Mouse (Mus musculus) WW6 (cell line): ENCODE data around the gene Frmd4b.
A peak's percentile ranks its signal among the peaks of the same experiment; 100 is the strongest.

ENCODE experiments used
- DNase-seq: peaks from one replicate; pipeline ENCODE4 v3.0.0-alpha.2; 2013; ENCODE audit warnings: low read depth, low spot score

Gene Frmd4b

DNA sequence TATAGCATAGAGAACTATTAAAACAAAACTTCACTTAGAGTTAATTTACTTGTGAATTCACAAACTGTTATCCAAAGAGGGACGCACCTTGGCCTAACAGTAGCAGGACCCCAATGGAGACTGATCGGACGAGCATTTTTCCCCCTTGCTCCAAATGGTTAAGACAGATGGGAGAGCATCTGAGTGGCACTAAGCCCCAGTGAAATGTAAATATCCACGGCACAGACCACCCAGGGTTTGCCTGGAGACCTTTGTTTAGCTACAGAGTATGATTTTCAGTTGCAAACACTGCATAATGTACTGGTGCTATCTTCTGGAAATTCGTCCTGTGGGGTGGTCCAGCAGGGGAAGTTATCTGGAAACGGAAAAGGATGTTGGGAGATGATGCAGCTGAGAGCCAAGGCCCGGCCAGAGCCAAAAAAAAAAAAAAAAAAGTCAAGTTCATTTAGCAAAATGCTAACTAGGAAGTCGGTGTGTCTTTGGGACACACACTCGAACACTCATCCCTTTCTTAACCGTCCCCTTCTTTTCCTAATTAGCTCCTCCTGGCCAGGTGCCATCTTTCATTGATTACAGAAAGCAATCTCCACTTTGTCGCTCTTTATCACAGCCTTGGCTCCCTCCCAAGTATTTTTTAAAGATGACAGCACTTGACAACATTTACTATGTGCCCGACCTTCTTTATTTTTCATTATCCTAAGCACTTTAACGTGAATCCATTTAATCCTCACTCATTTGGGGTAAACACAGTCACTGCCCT is 95.9 kb downstream of the Frmd4b start:
- no peak for DNase-seq

DNA sequence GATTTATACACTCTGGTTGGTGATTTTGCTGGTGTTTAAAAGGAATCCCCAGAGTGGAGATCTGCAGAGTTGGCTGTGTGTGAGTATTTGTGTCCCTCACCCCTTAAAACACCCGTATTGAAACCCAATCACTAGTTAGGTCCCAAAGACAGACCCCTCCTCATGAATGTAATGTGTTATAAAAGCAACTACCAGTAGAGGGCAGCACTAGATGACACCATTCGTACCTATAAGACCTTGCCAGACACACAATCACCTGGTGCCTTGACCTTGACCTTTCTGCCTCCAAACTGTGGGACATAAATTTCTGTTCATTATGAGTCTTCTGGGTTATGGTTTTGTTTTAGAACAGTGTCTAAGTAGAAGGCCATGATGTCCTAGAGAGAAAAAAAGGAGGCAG is 96.8 kb downstream of the Frmd4b start:
- no peak for DNase-seq

- DNase-seq: no peak
Measured at GRCm38 (mm10) chr6:97519553-97519952, 97.8 kb downstream of the Frmd4b start.

DNA sequence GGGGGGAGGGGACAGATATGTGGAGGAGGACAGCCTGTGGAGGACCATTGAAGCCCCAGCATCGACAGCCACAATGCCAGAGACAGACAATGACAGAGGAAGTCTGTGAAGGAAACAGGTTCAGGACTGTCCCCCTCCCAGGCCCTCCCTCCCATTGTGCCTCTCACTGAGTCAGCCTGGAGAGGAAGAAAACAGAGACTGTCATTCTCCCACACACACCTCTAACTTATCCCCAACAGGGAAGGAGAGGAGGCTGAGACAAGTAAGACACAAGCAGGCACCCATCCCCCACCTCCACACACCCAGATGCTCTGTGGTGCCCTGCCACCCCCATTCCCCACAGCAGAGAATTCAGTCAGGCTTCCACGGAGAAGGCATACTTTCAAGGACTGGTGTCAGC is 98.9 kb downstream of the Frmd4b start:
- no peak for DNase-seq

DNA sequence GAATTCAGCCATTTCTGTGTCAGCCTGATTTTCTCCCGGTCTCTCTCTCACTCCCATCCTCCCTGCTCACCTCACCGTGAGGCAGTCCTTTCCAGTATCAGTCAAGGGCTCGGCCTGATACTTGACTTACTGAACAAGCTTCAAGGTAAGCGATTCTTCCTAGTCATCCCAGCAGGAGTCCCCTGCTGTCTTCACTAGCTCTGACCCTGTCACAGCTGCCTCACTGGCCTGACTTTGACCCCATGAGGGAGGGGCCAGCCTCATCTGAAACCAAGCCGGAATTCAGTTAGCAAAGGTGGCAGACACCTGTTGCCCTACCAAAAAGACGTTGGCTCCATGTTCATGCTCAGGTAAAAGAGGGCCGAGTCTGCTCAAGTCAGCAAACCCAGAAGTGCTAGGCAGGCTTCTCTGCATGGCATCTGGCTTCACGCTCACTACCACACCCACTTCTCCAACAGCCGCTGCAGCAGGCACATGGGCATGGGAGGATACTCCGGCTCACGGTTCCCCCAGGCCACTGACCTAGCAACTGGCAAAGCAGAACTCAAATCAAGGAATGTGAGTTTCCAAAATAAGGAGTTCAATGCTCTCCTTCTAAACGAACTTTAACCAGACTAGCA is 99.6 kb downstream of the Frmd4b start:
- peak; percentile 28 for DNase-seq

DNA sequence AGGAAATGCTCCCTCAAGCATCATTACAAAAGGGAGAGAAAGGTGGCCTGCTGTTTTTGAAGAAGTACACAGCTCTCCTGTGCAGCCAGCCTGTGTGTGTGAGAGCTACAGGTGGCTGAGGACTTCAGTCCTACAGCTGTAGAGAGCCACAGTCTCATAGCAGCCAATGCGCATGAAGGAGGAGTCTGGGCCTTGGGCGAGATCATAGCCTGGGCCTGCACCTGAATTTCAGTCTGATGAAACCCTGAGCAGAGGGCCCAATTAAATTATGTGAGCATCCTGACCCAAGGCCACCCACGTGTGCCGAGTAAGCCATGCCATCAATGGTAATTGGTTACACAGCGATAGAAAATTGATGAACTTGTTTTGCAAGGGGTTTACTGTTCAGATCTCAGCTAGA is 100.4 kb downstream of the Frmd4b start:
- no peak for DNase-seq

- DNase-seq: no peak
Measured at GRCm38 (mm10) chr6:97510771-97511170, 106.6 kb downstream of the Frmd4b start.

DNA sequence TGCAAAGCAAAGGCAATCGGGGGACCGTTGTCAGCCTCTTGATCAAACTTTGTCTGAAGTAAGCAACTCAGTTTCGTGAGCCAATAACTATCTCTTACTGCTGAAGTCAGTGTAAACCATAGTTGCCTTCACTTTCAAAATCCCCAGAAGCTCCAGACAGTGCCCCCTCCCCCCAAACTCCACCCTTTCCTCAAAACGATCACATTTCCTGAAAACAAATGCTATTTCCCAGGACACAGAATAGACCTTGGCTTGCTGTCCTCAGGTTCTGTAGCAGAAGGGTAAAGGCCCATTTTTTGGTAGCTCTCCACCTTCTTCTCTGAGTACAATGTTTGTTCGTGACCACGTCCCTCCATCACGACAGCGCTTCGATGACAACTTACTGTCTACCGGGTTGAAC is 107.9 kb downstream of the Frmd4b start:
- DNase-seq: no peak

DNA sequence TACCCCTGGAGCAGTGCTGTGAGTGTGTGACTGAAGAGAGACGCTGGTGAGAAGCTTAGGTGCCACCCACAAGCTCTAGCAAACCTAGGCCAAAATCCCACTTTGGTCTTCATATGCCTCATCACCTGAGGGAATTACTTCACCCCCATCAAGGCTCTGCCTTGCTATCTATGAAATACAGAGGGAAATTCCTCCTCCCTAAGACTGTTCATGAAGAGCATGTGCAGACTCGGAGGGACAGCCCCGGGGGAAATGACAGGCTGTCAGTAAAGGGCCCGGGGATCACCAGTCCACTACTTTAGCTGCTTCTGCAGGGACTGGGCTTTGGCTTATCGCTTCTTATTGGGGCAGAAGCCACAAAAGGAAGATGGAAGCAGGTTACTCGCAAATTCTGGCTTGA is 108.9 kb downstream of the Frmd4b start:
- no peak for DNase-seq

DNA sequence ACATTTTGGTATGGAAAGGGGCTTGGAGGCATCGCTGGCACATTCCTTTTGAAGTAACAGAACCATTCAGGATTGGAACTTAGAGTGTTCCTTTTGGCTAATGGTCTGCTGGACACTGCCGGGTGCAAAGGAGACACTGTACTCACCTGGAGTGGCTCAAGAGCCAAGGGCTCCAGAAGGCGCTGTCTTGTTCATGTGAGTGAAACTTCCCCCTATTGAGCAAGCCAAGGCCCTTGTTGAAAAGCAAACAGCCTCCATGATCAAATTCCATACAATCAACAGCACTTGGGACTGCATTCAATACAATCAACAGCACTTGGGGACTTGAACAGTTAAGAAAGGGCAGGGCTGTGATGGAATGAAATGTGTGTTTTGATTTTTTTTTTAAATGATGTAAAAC is 109.4 kb downstream of the Frmd4b start:
- DNase-seq: no peak

GRCm38 (mm10) chr6:97506141-97506650 is 111.1 kb downstream of the Frmd4b start:
- no peak for DNase-seq

DNA sequence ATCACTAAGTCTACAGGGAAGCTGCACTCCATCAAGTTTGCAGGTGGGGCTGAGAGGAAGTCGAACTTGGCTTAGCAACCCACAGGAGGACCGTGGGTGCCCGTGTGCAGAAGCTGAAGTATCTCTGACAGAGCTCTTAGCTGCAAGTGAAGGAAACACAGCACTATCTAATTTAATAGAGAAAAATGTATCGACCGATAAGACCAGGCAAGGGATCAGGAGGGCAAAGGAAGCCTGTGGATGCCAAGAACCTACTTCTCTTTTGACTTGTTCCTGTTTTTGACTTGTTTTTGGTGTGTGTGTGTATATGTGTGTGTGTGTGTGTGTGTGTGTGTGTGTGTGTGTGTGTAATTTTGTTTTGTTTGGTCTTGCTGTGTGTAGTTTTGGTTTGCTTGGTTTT is 112.7 kb downstream of the Frmd4b start:
- no peak for DNase-seq

GRCm38 (mm10) chr6:97501000-97501399 is 116.3 kb downstream of the Frmd4b start:
- no peak for DNase-seq

DNA sequence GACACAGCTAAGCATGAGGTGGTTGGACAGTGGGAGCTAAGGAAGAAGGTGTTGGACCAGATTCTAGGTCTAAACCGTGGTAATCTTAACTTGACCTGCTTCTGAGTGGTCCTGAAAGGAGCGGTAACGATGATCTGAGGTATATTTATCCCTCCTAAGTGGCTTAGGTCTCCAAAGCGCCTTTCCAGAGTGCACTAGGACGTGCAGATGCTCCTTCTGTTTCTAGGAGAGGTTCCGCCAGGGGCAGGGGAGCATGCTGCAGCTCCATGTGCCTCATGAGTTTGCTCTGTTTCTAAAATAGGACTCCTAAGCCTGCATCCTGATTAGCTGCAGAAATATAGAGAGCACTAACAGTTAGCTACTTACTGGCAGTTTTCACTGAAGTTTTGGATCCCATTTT is 117.1 kb downstream of the Frmd4b start:
- DNase-seq: no peak

GRCm38 (mm10) chr6:97496002-97496401 is 121.3 kb downstream of the Frmd4b start:
- no peak for DNase-seq

DNA sequence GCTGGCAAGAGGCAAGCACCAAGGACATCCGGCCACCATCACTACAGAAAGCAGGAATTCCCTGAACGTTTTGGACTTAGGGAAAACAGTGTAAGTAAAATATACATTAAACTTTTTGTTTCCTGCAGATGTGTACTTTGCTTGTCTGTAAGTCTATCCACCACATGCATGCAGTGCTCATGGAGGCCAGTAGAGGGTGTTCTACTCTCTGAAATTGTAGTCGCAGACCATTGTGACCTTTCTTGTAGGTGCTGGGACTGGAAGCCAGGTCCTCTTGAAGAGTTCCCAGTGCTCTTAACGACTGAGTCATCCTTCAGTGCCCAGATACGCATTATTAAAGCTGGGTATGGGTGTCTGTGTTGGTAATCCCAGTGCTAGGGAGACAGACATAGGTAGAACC is 126.3 kb downstream of the Frmd4b start:
- no peak for DNase-seq

DNA sequence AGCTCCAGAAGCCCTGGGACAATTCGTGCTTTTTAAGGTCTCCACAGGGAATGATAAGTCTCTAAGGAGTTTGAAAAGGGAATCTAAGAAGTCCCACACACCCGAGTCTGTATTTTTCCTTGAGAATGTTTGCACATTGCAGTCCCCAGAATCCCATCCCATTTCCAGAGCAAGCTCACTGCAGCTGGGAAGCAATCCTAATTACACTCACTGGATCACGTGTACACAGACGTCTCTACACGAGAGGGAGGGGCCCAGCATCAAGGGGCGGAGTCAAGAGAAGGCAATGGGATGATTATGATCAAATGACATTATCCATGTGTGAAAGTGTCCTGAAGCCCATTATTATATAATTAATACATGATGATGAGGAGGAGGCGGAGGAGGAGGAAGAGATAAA is 128.5 kb downstream of the Frmd4b start:
- DNase-seq: no peak

DNA sequence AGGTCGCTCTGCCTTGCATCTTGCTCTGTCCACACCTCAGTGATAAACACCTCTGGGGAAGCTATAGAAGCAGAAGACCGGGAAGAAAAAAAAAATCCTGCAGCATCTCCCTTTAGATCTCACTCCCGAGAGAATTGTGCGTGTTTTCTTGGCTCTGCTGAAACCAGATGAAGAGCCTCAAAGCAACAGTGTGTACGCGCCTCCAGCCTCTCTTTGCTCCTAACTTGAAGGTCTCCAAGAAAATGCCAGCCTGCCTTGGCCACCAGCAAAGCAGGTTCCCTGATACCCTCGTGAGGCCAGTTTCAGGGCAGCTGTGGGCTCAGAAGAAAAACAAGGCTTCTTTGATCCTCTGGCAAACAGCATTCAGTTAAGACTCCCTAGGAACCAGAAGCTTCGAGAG is 129.1 kb downstream of the Frmd4b start:
- DNase-seq: no peak

DNA sequence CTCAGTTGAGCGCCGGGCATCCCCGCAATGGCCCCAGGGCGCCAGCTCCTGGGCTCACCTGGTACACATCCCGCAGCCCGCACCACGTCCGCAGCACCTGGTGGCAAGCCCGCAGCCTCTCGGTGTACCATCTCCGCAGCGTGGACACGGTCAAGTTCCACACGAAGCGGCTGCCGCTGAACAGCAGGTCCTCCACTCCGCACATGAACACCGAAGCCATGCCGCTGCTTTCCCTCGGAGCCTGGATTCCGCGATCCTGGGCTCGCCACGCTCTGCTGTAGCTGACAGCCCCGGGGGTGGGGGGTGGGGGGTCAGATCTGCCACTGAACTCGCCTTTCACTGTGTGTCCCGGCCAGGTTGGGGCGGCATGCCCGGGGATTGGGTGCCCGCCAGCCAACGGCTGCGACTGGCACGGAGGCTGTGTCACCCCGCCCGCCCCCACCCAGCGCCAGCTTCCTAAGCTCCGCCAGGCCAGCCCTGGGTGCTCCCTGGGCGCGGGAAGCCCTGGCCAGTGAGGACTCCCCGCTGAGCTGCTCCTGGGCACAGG is 129.7 kb downstream of the Frmd4b start:
- DNase-seq: no peak

GRCm38 (mm10) chr6:97486813-97487361 is 130.5 kb downstream of the Frmd4b start:
- no peak for DNase-seq

DNA sequence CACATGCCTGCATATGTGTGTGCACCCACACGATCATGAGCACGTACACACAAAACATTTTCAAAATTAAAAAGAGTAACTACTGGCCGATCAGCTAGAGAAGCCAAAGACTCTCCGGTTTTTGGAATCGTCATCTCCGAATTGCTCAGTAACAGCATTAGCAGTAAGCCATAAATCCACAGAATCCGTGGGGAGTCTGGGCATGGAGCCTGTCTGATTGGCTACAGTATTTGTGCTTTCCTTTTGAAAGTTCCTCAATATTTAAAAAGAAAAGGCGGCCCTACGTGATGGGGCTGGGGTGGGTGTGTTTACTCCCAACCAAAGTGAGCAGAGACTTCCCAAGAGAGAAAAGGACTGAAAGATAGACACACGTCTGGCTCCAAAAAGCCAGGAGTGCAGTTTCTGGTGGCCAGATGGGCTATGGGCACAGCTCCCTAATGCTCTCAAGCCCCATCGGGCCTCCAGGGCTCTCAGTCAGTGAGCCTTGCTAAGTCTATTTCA is 131.4 kb downstream of the Frmd4b start:
- DNase-seq: no peak

DNA sequence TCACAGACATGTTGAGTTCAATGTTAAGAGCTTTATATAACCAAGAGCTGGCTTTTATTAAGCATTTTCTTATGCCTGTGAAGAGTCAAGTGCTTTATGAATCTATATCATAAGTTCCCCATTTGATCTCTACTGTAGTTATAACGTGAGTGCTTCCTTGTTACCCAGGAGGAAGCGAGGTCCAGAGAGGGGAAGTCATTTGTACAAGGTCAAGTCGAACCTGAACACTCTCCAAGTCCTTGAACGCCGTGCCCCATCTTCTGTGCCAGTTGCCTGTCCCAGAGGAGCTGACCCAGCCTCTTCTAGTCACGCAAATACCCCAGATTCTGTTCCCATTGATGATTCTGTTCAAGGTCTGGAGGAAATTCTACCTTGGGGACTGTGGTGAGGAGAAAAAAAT is 135.4 kb downstream of the Frmd4b start:
- no peak for DNase-seq
